Mouse (Mus musculus): Measurements from ENCODE around the gene Rhbdl1. TPM values are rescaled to one million over a fixed set of nuclear protein-coding genes. Genes with fewer than 3 reads are reported as not detected.

Gene Rhbdl1
- polyA plus RNA-seq (2015; fragmentation: Nextera tagmentation; extraction: Ambion mirVana), result 1.8 and 1.9 TPM in 2 replicates

GRCm38 (mm10) chr17:25837076-25837410, at the start of gene Rhbdl1:
TSS of gene Rhbdl1 (minus strand) at chr17:25837295.
- Histone ChIP-seq H3K4me1 (replicated peaks) (peaks cover 50% of the 10 kb centered on the region), H3K4me2 (replicated peaks) (peak within 1 kb of the TSS; percentile 91), H3K9me3 (no peaks in the 10 kb centered on the region), H3K36me3 (peaks cover 17% of the 10 kb centered on the region), H3K9ac (peak within 1 kb of the TSS; percentile 50), H3K4me3 (replicated peaks) (peak within 1 kb of the TSS; percentile 34), H3K27ac (peak within 1 kb of the TSS; percentile 27; the same call in 1 of the 2 replicates), H3K27me3 (replicated peaks) (no peaks in the 10 kb centered on the region)
- 1% methylated on average over 29 of the region's 29 CpGs for WGBS
- ATAC-seq, result 0 out of 2 replicates have a peak, but pooled peaks have one; percentile 4

- no peaks in the 10 kb centered on the region for H3K9me3 ChIP-seq
- H3K9ac ChIP-seq, result no peak overlapping the region
- peaks cover 24% of the 10 kb centered on the region for H3K36me3 ChIP-seq
- H3K4me1 ChIP-seq (replicated peaks), result no peaks in the 10 kb centered on the region
- H3K27ac ChIP-seq, result no peak overlapping the region
- no peak overlapping the region for H3K4me3 ChIP-seq (replicated peaks)
- H3K27me3 ChIP-seq (replicated peaks), result no peaks in the 10 kb centered on the region
- H3K4me2 ChIP-seq (replicated peaks), result no peak overlapping the region
- ATAC-seq, result no peak
Measured at GRCm38 (mm10) chr17:25886806-25887205, 49.7 kb upstream of the Rhbdl1 start.

- no peak overlapping the region for H3K4me2 ChIP-seq (replicated peaks)
- H3K9me3 ChIP-seq, result no peaks in the 10 kb centered on the region
- no peaks in the 10 kb centered on the region for H3K27me3 ChIP-seq (replicated peaks)
- peaks cover 24% of the 10 kb centered on the region for H3K36me3 ChIP-seq
- no peak overlapping the region for H3K9ac ChIP-seq
- no peak for ATAC-seq
- no peak overlapping the region for H3K4me3 ChIP-seq (replicated peaks)
- H3K27ac ChIP-seq, result no peak overlapping the region
- WGBS, result 67% methylated on average over 4 of the region's 4 CpGs
- H3K4me1 ChIP-seq (replicated peaks), result peaks cover 4% of the 10 kb centered on the region; the same call in 1 of the 2 replicates
Measured at GRCm38 (mm10) chr17:25885636-25886035, 48.5 kb upstream of the Rhbdl1 start.

- Histone ChIP-seq H3K9me3 (no peaks in the 10 kb centered on the region), H3K4me2 (replicated peaks) (no peak overlapping the region), H3K9ac (no peak overlapping the region), H3K27ac (no peak overlapping the region), H3K27me3 (replicated peaks) (no peaks in the 10 kb centered on the region), H3K4me3 (replicated peaks) (no peak overlapping the region), H3K4me1 (replicated peaks) (peaks cover 7% of the 10 kb centered on the region; the same call in 1 of the 2 replicates), H3K36me3 (peaks cover 18% of the 10 kb centered on the region)
- WGBS, result 93% methylated on average over 3 of the region's 3 CpGs
- ATAC-seq, result no peak
Measured at GRCm38 (mm10) chr17:25883824-25884223, 46.7 kb upstream of the Rhbdl1 start.

GRCm38 (mm10) chr17:25883268-25883667, 46.2 kb upstream of the Rhbdl1 start:
- no peak overlapping the region for H3K4me2 ChIP-seq (replicated peaks)
- no peak for ATAC-seq
- peaks cover 7% of the 10 kb centered on the region; the same call in 1 of the 2 replicates for H3K4me1 ChIP-seq (replicated peaks)
- no peaks in the 10 kb centered on the region for H3K27me3 ChIP-seq (replicated peaks)
- no peak overlapping the region for H3K9ac ChIP-seq
- H3K36me3 ChIP-seq, result peaks cover 21% of the 10 kb centered on the region
- 84% methylated on average over 8 of the region's 8 CpGs for WGBS
- no peaks in the 10 kb centered on the region for H3K9me3 ChIP-seq
- no peak overlapping the region for H3K27ac ChIP-seq
- no peak overlapping the region for H3K4me3 ChIP-seq (replicated peaks)

- peaks cover 25% of the 10 kb centered on the region for H3K36me3 ChIP-seq
- H3K27me3 ChIP-seq (replicated peaks), result no peaks in the 10 kb centered on the region
- 43% methylated on average over 5 of the region's 5 CpGs for WGBS
- H3K27ac ChIP-seq, result no peak overlapping the region
- ATAC-seq, result no peak
- no peak overlapping the region for H3K4me2 ChIP-seq (replicated peaks)
- no peak overlapping the region for H3K9ac ChIP-seq
- peaks cover 7% of the 10 kb centered on the region; the same call in 1 of the 2 replicates for H3K4me1 ChIP-seq (replicated peaks)
- H3K9me3 ChIP-seq, result no peaks in the 10 kb centered on the region
- H3K4me3 ChIP-seq (replicated peaks), result no peak overlapping the region
Measured at GRCm38 (mm10) chr17:25882306-25882705, 45.2 kb upstream of the Rhbdl1 start.

GRCm38 (mm10) chr17:25881691-25882090, 44.6 kb upstream of the Rhbdl1 start:
- H3K27ac ChIP-seq, result no peak overlapping the region
- no peaks in the 10 kb centered on the region for H3K9me3 ChIP-seq
- H3K9ac ChIP-seq, result no peak overlapping the region
- no peak for ATAC-seq
- peaks cover 25% of the 10 kb centered on the region for H3K36me3 ChIP-seq
- no peak overlapping the region for H3K4me2 ChIP-seq (replicated peaks)
- peaks cover 11% of the 10 kb centered on the region for H3K4me1 ChIP-seq (replicated peaks)
- H3K4me3 ChIP-seq (replicated peaks), result no peak overlapping the region
- H3K27me3 ChIP-seq (replicated peaks), result no peaks in the 10 kb centered on the region
- WGBS, result 40% methylated on average over 4 of the region's 4 CpGs

GRCm38 (mm10) chr17:25880913-25881641, 44.0 kb upstream of the Rhbdl1 start:
- no peak overlapping the region for H3K4me2 ChIP-seq (replicated peaks)
- H3K27me3 ChIP-seq (replicated peaks), result no peaks in the 10 kb centered on the region
- H3K9ac ChIP-seq, result no peak overlapping the region
- no peak overlapping the region for H3K4me3 ChIP-seq (replicated peaks)
- peaks cover 17% of the 10 kb centered on the region for H3K4me1 ChIP-seq (replicated peaks)
- H3K36me3 ChIP-seq, result peaks cover 25% of the 10 kb centered on the region
- WGBS, result 17% methylated on average over 5 of the region's 5 CpGs
- no peaks in the 10 kb centered on the region for H3K9me3 ChIP-seq
- no peak for ATAC-seq
- H3K27ac ChIP-seq, result no peak overlapping the region

GRCm38 (mm10) chr17:25880196-25880910, 43.3 kb upstream of the Rhbdl1 start, which contains the start of gene Wfikkn1:
TSS of gene Wfikkn1 (minus strand) at chr17:25880858.
- H3K4me3 ChIP-seq (replicated peaks), result no peak within 1 kb of the TSS
- H3K9ac ChIP-seq, result no peak within 1 kb of the TSS
- no peak within 1 kb of the TSS for H3K27ac ChIP-seq
- peaks cover 25% of the 10 kb centered on the region for H3K36me3 ChIP-seq
- H3K4me2 ChIP-seq (replicated peaks), result no peak within 1 kb of the TSS
- ATAC-seq, result no peak
- H3K4me1 ChIP-seq (replicated peaks), result peaks cover 21% of the 10 kb centered on the region
- 38% methylated on average over 5 of the region's 5 CpGs for WGBS
- H3K27me3 ChIP-seq (replicated peaks), result no peaks in the 10 kb centered on the region
- no peaks in the 10 kb centered on the region for H3K9me3 ChIP-seq

GRCm38 (mm10) chr17:25879750-25880149, 42.7 kb upstream of the Rhbdl1 start:
- H3K27ac ChIP-seq, result no peak overlapping the region

GRCm38 (mm10) chr17:25879261-25879660, 42.2 kb upstream of the Rhbdl1 start:
- no peaks in the 10 kb centered on the region for H3K27me3 ChIP-seq (replicated peaks)
- ATAC-seq, result no peak
- H3K4me2 ChIP-seq (replicated peaks), result no peak overlapping the region
- H3K27ac ChIP-seq, result no peak overlapping the region
- WGBS, result 59% methylated on average over 4 of the region's 4 CpGs
- no peaks in the 10 kb centered on the region for H3K9me3 ChIP-seq
- no peak overlapping the region for H3K9ac ChIP-seq
- peaks cover 23% of the 10 kb centered on the region for H3K36me3 ChIP-seq
- H3K4me1 ChIP-seq (replicated peaks), result peaks cover 21% of the 10 kb centered on the region
- no peak overlapping the region for H3K4me3 ChIP-seq (replicated peaks)

More at GRCm38 (mm10) chr17:25879750-25880149, 42.7 kb upstream of the Rhbdl1 start:
- peaks cover 21% of the 10 kb centered on the region for H3K4me1 ChIP-seq (replicated peaks)
- H3K36me3 ChIP-seq, result peaks cover 25% of the 10 kb centered on the region
- no peak overlapping the region for H3K4me3 ChIP-seq (replicated peaks)
- H3K9me3 ChIP-seq, result no peaks in the 10 kb centered on the region
- no peak overlapping the region for H3K4me2 ChIP-seq (replicated peaks)
- H3K9ac ChIP-seq, result no peak overlapping the region
- H3K27me3 ChIP-seq (replicated peaks), result no peaks in the 10 kb centered on the region
- no peak for ATAC-seq
- 76% methylated on average over 8 of the region's 8 CpGs for WGBS

GRCm38 (mm10) chr17:25878611-25879180, 41.6 kb upstream of the Rhbdl1 start:
- H3K4me2 ChIP-seq (replicated peaks), result no peak overlapping the region
- WGBS, result 93% methylated on average over 19 of the region's 19 CpGs
- no peak overlapping the region for H3K4me3 ChIP-seq (replicated peaks)
- peaks cover 21% of the 10 kb centered on the region for H3K36me3 ChIP-seq
- ATAC-seq, result no peak
- no peaks in the 10 kb centered on the region for H3K9me3 ChIP-seq
- H3K27ac ChIP-seq, result no peak overlapping the region
- H3K27me3 ChIP-seq (replicated peaks), result no peaks in the 10 kb centered on the region
- peaks cover 26% of the 10 kb centered on the region for H3K4me1 ChIP-seq (replicated peaks)
- H3K9ac ChIP-seq, result no peak overlapping the region
